Comparison of ENCODE assay signal across 8 mouse cellular contexts in the genomic region with DNA sequence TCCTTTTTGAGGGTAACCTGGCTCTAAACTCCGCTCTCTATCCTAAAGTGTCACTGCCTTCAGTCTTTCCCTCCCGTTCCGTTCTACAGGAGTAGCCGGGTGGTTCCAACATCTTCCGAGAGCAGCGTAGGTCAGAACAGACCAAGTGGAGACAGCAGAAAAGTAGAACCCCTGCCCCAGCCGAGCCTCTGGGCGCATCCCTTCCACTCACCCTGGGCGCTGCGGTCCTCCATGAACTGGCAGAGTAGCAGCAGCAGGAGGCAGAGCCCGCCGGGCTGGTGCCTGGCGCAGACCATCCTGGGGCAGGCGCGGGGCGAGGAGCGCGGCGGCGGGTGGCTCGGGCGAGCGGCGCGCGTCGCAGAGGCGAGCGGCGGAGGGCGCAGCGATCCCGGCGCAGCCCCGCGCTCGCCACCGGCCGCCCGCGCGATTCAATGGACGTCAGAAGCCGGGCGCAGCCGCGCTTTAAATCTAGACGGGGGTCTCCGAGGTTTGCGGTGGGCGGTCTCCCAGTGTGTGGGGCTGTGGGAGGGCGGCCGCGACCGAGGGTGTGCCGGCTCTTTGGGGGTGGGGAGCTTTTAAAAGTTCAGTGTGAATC. TPM values are rescaled to one million over a fixed set of nuclear protein-coding genes. Genes with fewer than 3 reads are reported as not detected.
DNase-seq lines count a peak whose midpoint lies in the region; ATAC-seq and TF ChIP-seq lines count a peak whose summit lies in the region.

No protein-coding gene starts in this region.

- H3K4me2 ChIP-seq in forebrain, embryonic 14.5 days (ENCODE audit: low read length): peak overlapping the region; percentile 94
- H3K4me2 ChIP-seq in hindbrain, embryonic 12.5 days (replicated peaks): peak overlapping the region; percentile 94
- peak overlapping the region; percentile 75 for H3K4me2 ChIP-seq in liver, embryonic 11.5 days

- no peaks in the 10 kb centered on the region for H3K9me3 ChIP-seq in forebrain, embryonic 14.5 days (replicated peaks; ENCODE audit: control insufficient read depth, low read length)
- H3K9me3 ChIP-seq in hindbrain, embryonic 12.5 days (replicated peaks): no peaks in the 10 kb centered on the region
- no peaks in the 10 kb centered on the region for H3K9me3 ChIP-seq in liver, embryonic 11.5 days (ENCODE audit: control insufficient read depth, low read length)

- WGBS in cerebellum, adult 2 months: under 1% methylated on average over 56 of the region's 56 CpGs
- 0% methylated on average over 55 of the region's 56 CpGs for WGBS in forebrain, embryonic 14.5 days
- WGBS in hindbrain, embryonic 12.5 days: under 1% methylated on average over 56 of the region's 56 CpGs
- WGBS in liver, embryonic 11.5 days: 1% methylated on average over 48 of the region's 56 CpGs

- ATAC-seq in forebrain, embryonic 14.5 days: peak; percentile 68
- peak; percentile 73 for ATAC-seq in hindbrain, embryonic 12.5 days (ENCODE audit: low FRiP score)
- peak; percentile 32 for ATAC-seq in liver, embryonic 11.5 days (replicated peaks; ENCODE audit: low FRiP score)

- H3K4me1 ChIP-seq in cerebellum, adult 2 months (ENCODE audit: control insufficient read depth, insufficient read depth, low read length): peaks cover 5% of the 10 kb centered on the region; the same call in 1 of the 2 replicates
- H3K4me1 ChIP-seq in forebrain, embryonic 14.5 days (ENCODE audit: control insufficient read depth, insufficient read depth, low read length): peaks cover 7% of the 10 kb centered on the region
- H3K4me1 ChIP-seq in hindbrain, embryonic 12.5 days: peaks cover 24% of the 10 kb centered on the region
- H3K4me1 ChIP-seq in liver, embryonic 11.5 days (replicated peaks; ENCODE audit: control insufficient read depth, insufficient read depth, low read length): no peaks in the 10 kb centered on the region

- H3K36me3 ChIP-seq in forebrain, embryonic 14.5 days (ENCODE audit: control insufficient read depth, insufficient read depth, low read length): no peaks in the 10 kb centered on the region
- H3K36me3 ChIP-seq in hindbrain, embryonic 12.5 days: no peaks in the 10 kb centered on the region
- no peaks in the 10 kb centered on the region for H3K36me3 ChIP-seq in liver, embryonic 11.5 days (ENCODE audit: control insufficient read depth, insufficient read depth, low read length)

- H3K27ac ChIP-seq in cerebellum, adult 2 months (ENCODE audit: insufficient read depth, low read length): no peak overlapping the region
- H3K27ac ChIP-seq in forebrain, embryonic 14.5 days (ENCODE audit: low read depth, low read length): no peak overlapping the region; the same call in 1 of the 2 replicates
- H3K27ac ChIP-seq in hindbrain, embryonic 12.5 days: peak overlapping the region; percentile 72; the same call in 1 of the 2 replicates
- no peak overlapping the region; the same call in 1 of the 2 replicates for H3K27ac ChIP-seq in liver, embryonic 11.5 days (ENCODE audit: low read depth, low read length)

- DNase-seq in cerebellum, adult 2 months: peak in 1 of 2 experiments; percentile 42
- no peak for DNase-seq in cerebellum, adult 11-12 months
- DNase-seq in adrenal gland, postnatal 10 days: peak; percentile 58
- DNase-seq in forebrain, embryonic 14.5 days (ENCODE audit: low spot score): peak; percentile 70
- DNase-seq in liver, embryonic 11.5 days (ENCODE audit: low spot score): peak; percentile 62
- peak; percentile 78 for DNase-seq in neural tube, embryonic 10.5 days (ENCODE audit: extremely low spot score, low spot score)
- DNase-seq in thymus, postnatal 14 days: peak; percentile 48

- TF ChIP-seq CTCF in cerebellum, adult 2 months (IDR thresholded peaks at IDR 0.05; ENCODE audit: borderline replicate concordance, insufficient read depth, low read depth, low read length): no peak

- TF ChIP-seq POLR2A in cerebellum, adult 2 months (IDR thresholded peaks at IDR 0.05; ENCODE audit: borderline replicate concordance, insufficient read depth, low read length): no peak

- peak overlapping the region; percentile 60 for H3K9ac ChIP-seq in forebrain, embryonic 14.5 days (ENCODE audit: low read length)
- H3K9ac ChIP-seq in hindbrain, embryonic 12.5 days: peak overlapping the region; percentile 65
- peak overlapping the region; percentile 37; the same call in 1 of the 2 replicates for H3K9ac ChIP-seq in liver, embryonic 11.5 days (ENCODE audit: low read depth, low read length)

- peaks cover 16% of the 10 kb centered on the region; the same call in 1 of the 2 replicates for H3K27me3 ChIP-seq in cerebellum, adult 2 months (ENCODE audit: control insufficient read depth, insufficient read depth, low read length)
- peaks cover 28% of the 10 kb centered on the region for H3K27me3 ChIP-seq in forebrain, embryonic 14.5 days (replicated peaks; ENCODE audit: control insufficient read depth, insufficient read depth, low read length)
- peaks cover 32% of the 10 kb centered on the region for H3K27me3 ChIP-seq in hindbrain, embryonic 12.5 days
- H3K27me3 ChIP-seq in liver, embryonic 11.5 days (replicated peaks; ENCODE audit: control insufficient read depth, insufficient read depth, low read length): peaks cover 70% of the 10 kb centered on the region

- H3K4me3 ChIP-seq in cerebellum, adult 2 months (replicated peaks; ENCODE audit: insufficient read depth, low read depth, low read length): peak overlapping the region; percentile 44
- peak overlapping the region; percentile 54 for H3K4me3 ChIP-seq in forebrain, embryonic 14.5 days (ENCODE audit: low read depth, low read length)
- H3K4me3 ChIP-seq in hindbrain, embryonic 12.5 days: peak overlapping the region; percentile 57
- peak overlapping the region; percentile 57 for H3K4me3 ChIP-seq in liver, embryonic 11.5 days (ENCODE audit: low read depth, low read length)

RNA-seq across cellular contexts. Expression of gene Fst, which starts 0.4 kb away (rescaled TPM):
- 0.30 and 0.79 TPM in 2 replicates for polyA plus RNA-seq in cerebellum, adult 2 months (2012; rRNA removed)
- total RNA-seq in adrenal gland, postnatal 10 days (2021): 10 to 100 TPM; 21.9 to 42.6 TPM
- 6.0 and 9.2 TPM in 2 replicates for polyA plus RNA-seq in forebrain, embryonic 14.5 days (2014; fragmentation: Nextera tagmentation; extraction: Ambion mirVana)
- 11.3 and 13.8 TPM in 2 replicates for polyA plus RNA-seq in hindbrain, embryonic 12.5 days (2016; fragmentation: Nextera tagmentation; extraction: Ambion mirVana)
- polyA plus RNA-seq in liver, embryonic 11.5 days (2014; fragmentation: Nextera tagmentation; extraction: Ambion mirVana): 16.5 and 19.5 TPM in 2 replicates
